7 mouse cellular contexts compared by ENCODE assay signal in genomic region chr17:6386927-6387326, GRCm38 (mm10). TPM values are rescaled to one million over a fixed set of nuclear protein-coding genes. Genes with fewer than 3 reads are reported as not detected.
DNase-seq lines count a peak whose midpoint lies in the region; ATAC-seq and TF ChIP-seq lines count a peak whose summit lies in the region.
"Not testable (repeated sequence)": the region's sequence is repeated elsewhere in the genome, so short reads cannot be mapped to it uniquely, and the experiment has no call there.

No protein-coding gene starts in this region.

- H3K4me2 ChIP-seq in embryonic facial prominence, embryonic 14.5 days (ENCODE audit: low read depth, low read length); forebrain, postnatal 0 days (ENCODE audit: low read depth); hindbrain, embryonic 11.5 days (replicated peaks; ENCODE audit: low read depth, low read length); intestine, embryonic 16.5 days (ENCODE audit: low read depth, low read length); liver, embryonic 11.5 days; neural tube, embryonic 11.5 days (ENCODE audit: low read depth): not testable (repeated sequence)

- TF ChIP-seq CTCF in forebrain, postnatal 0 days (IDR thresholded peaks at IDR 0.05; ENCODE audit: low read depth) = not testable (repeated sequence)

- not testable (repeated sequence) for DNase-seq in embryonic facial prominence, embryonic 14.5 days (ENCODE audit: low spot score); forebrain, postnatal 0 days; hindbrain, embryonic 11.5 days (ENCODE audit: low spot score); liver, embryonic 11.5 days (ENCODE audit: low spot score); neural tube, embryonic 11.5 days (ENCODE audit: low spot score)

- not testable (repeated sequence) for H3K4me1 ChIP-seq in embryonic facial prominence, embryonic 14.5 days (ENCODE audit: control insufficient read depth, insufficient read depth, low read length); forebrain, postnatal 0 days (ENCODE audit: insufficient read depth); hindbrain, embryonic 11.5 days (replicated peaks; ENCODE audit: control insufficient read depth, insufficient read depth, low read length); intestine, embryonic 16.5 days (ENCODE audit: control insufficient read depth, insufficient read depth, low read length); liver, embryonic 11.5 days (replicated peaks; ENCODE audit: control insufficient read depth, insufficient read depth, low read length); neural tube, embryonic 11.5 days (ENCODE audit: control insufficient read depth, insufficient read depth, low read length)

- not testable (repeated sequence) for H3K4me3 ChIP-seq in embryonic facial prominence, embryonic 14.5 days (ENCODE audit: low read depth, low read length); forebrain, postnatal 0 days (ENCODE audit: low read depth, low read length); hindbrain, embryonic 11.5 days (ENCODE audit: low read depth, low read length); intestine, embryonic 16.5 days (ENCODE audit: low read length); liver, embryonic 11.5 days (ENCODE audit: low read depth, low read length); neural tube, embryonic 11.5 days (ENCODE audit: low read depth, low read length)

- H3K27me3 ChIP-seq in embryonic facial prominence, embryonic 14.5 days (replicated peaks; ENCODE audit: control insufficient read depth, insufficient read depth, low read length); forebrain, postnatal 0 days (ENCODE audit: insufficient read depth, low read length); hindbrain, embryonic 11.5 days (ENCODE audit: control insufficient read depth, insufficient read depth, low read length); intestine, embryonic 16.5 days (replicated peaks; ENCODE audit: control insufficient read depth, insufficient read depth, low read length); liver, embryonic 11.5 days (replicated peaks; ENCODE audit: control insufficient read depth, insufficient read depth, low read length); neural tube, embryonic 11.5 days (ENCODE audit: control insufficient read depth, insufficient read depth, low read length): not testable (repeated sequence)

- not testable (repeated sequence) for H3K27ac ChIP-seq in embryonic facial prominence, embryonic 14.5 days (replicated peaks; ENCODE audit: low read depth, low read length); forebrain, postnatal 0 days (ENCODE audit: low read depth, low read length); hindbrain, embryonic 11.5 days (ENCODE audit: low read depth, low read length); intestine, embryonic 16.5 days (ENCODE audit: low read length); liver, embryonic 11.5 days (ENCODE audit: low read depth, low read length); neural tube, embryonic 11.5 days (ENCODE audit: low read depth, low read length)

- not testable (repeated sequence) for H3K9ac ChIP-seq in embryonic facial prominence, embryonic 14.5 days (ENCODE audit: low read depth, low read length); forebrain, postnatal 0 days; hindbrain, embryonic 11.5 days (ENCODE audit: low read depth, low read length); intestine, embryonic 16.5 days (ENCODE audit: low read depth, low read length); liver, embryonic 11.5 days (ENCODE audit: low read depth, low read length); neural tube, embryonic 11.5 days (ENCODE audit: low read length)

- no CpG with 5 or more reads among the region's 4 CpGs for WGBS in embryonic facial prominence, embryonic 14.5 days
- no CpG with 5 or more reads among the region's 4 CpGs for WGBS in forebrain, postnatal 0 days
- no CpG with 5 or more reads among the region's 4 CpGs for WGBS in hindbrain, embryonic 11.5 days
- no CpG with 5 or more reads among the region's 4 CpGs for WGBS in intestine, embryonic 16.5 days
- no CpG with 5 or more reads among the region's 4 CpGs for WGBS in liver, embryonic 11.5 days
- no CpG with 5 or more reads among the region's 4 CpGs for WGBS in neural tube, embryonic 11.5 days

- ATAC-seq in embryonic facial prominence, embryonic 14.5 days (ENCODE audit: low read depth) = peak; percentile 69; the same call in 1 of the 2 replicates
- ATAC-seq in forebrain, postnatal 0 days = peak; percentile 62; the same call in 1 of the 2 replicates
- peak; percentile 63 for ATAC-seq in hindbrain, embryonic 11.5 days (ENCODE audit: low FRiP score)
- ATAC-seq in intestine, embryonic 16.5 days = peak; percentile 73
- peak; percentile 69 for ATAC-seq in liver, embryonic 11.5 days (replicated peaks; ENCODE audit: low FRiP score)
- ATAC-seq in megakaryocyte progenitor cell, adult 5-6 weeks (replicated peaks; ENCODE audit: poor library complexity) = peak; percentile 98
- ATAC-seq in neural tube, embryonic 11.5 days (ENCODE audit: insufficient read depth, low FRiP score, low TSS enrichment) = peak; percentile 80

- not testable (repeated sequence) for H3K9me3 ChIP-seq in embryonic facial prominence, embryonic 14.5 days (ENCODE audit: control insufficient read depth, low read length); forebrain, postnatal 0 days (ENCODE audit: low read length); hindbrain, embryonic 11.5 days (ENCODE audit: control insufficient read depth, low read length); intestine, embryonic 16.5 days (ENCODE audit: control insufficient read depth, low read length); liver, embryonic 11.5 days (ENCODE audit: control insufficient read depth, low read length); neural tube, embryonic 11.5 days (ENCODE audit: control insufficient read depth, low read length)

- not testable (repeated sequence) for H3K36me3 ChIP-seq in embryonic facial prominence, embryonic 14.5 days (ENCODE audit: control insufficient read depth, insufficient read depth, low read length); forebrain, postnatal 0 days (ENCODE audit: insufficient read depth); hindbrain, embryonic 11.5 days (ENCODE audit: control insufficient read depth, insufficient read depth, low read length); intestine, embryonic 16.5 days (ENCODE audit: control insufficient read depth, insufficient read depth, low read length); liver, embryonic 11.5 days (ENCODE audit: control insufficient read depth, insufficient read depth, low read length); neural tube, embryonic 11.5 days (ENCODE audit: control insufficient read depth, insufficient read depth, low read length)

RNA-seq across cellular contexts. Expression of gene Dynlt1b, which starts 43.0 kb away (rescaled TPM):
- 563 and 584 TPM in 2 replicates for polyA plus RNA-seq in embryonic facial prominence, embryonic 14.5 days (2014; fragmentation: Nextera tagmentation; extraction: Ambion mirVana)
- 431 and 543 TPM in 2 replicates for total RNA-seq in forebrain, postnatal 0 days (2014; rRNA removed)
- polyA plus RNA-seq in forebrain, postnatal 0 days (2015; fragmentation: Nextera tagmentation; extraction: Ambion mirVana) = 1,167 and 1,337 TPM in 2 replicates
- polyA plus RNA-seq in hindbrain, embryonic 11.5 days (2014; fragmentation: Nextera tagmentation; extraction: Ambion mirVana) = 838 and 876 TPM in 2 replicates
- 546 and 548 TPM in 2 replicates for polyA plus RNA-seq in intestine, embryonic 16.5 days (2015; fragmentation: Nextera tagmentation; extraction: Ambion mirVana)
- 327 and 369 TPM in 2 replicates for polyA plus RNA-seq in liver, embryonic 11.5 days (2014; fragmentation: Nextera tagmentation; extraction: Ambion mirVana)
- 110 and 112 TPM in 2 replicates for total RNA-seq in megakaryocyte progenitor cell, adult 5-6 weeks (2015)
- 133 and 134 TPM in 2 replicates for total RNA-seq in megakaryocyte progenitor cell, adult 5-6 weeks (2017)
- polyA plus RNA-seq in neural tube, embryonic 11.5 days (2014; fragmentation: Nextera tagmentation; extraction: Ambion mirVana) = 845 and 923 TPM in 2 replicates
